Mouse (Mus musculus) G1E (cell line): ENCODE measurements around the gene Ascl2.

Source experiments
- CTCF ChIP-seq: IDR thresholded peaks from 2 replicates; pipeline ENCODE4 v1.5.1; 2012; ENCODE audit warnings: low read depth, low read length, inconsistent platforms, mixed read lengths
- TAL1 ChIP-seq: conservative IDR thresholded peaks from 2 replicates; pipeline ENCODE4 v1.6.1; 2012; ENCODE audit warnings: low read depth, low read length, inconsistent platforms, mixed read lengths

- TF ChIP-seq CTCF (no peak), TAL1 (no peak)
These were observed 9.3 kb downstream of the Ascl2 start for GRCm38 (mm10) chr7:142959752-142960151.
